16 mouse cellular contexts compared by ENCODE assay signal in genomic region chr3:127453738-127454137, GRCm38 (mm10). TPM values are rescaled to one million over a fixed set of nuclear protein-coding genes. Genes with fewer than 3 reads are reported as not detected.
DNase-seq lines count a peak whose midpoint lies in the region; ATAC-seq and TF ChIP-seq lines count a peak whose summit lies in the region.
"Had no signal": no experiment of that assay in that cellular context is flagged by ENCODE, and none has a peak within 500 bp of the region (broad histone marks: within the 10 kb centered on the region; RNA-seq: fewer than 3 reads in every experiment).

No protein-coding gene starts in this region.

- peak; percentile 57 for TF ChIP-seq RAD21 in MEL (IDR thresholded peaks at IDR 0.05; ENCODE audit: low read depth, low read length)

- H3K36me3 ChIP-seq in hindbrain, postnatal 0 days (ENCODE audit: insufficient read depth, low read length), result no peaks in the 10 kb centered on the region
- no peaks in the 10 kb centered on the region for H3K36me3 ChIP-seq in hindbrain, embryonic 14.5 days (replicated peaks; ENCODE audit: control insufficient read depth, insufficient read depth)
- H3K36me3 ChIP-seq in lung, embryonic 14.5 days (ENCODE audit: insufficient read depth), result no peaks in the 10 kb centered on the region
- peaks cover 0 to 11% of the 10 kb centered on the region in 2 experiments; a peak in 2 of 4 replicates for H3K36me3 ChIP-seq in MEL (ENCODE audit: control insufficient read depth in 1 of 2, insufficient read depth in 2 of 2, low read length in 2 of 2)
- H3K36me3 ChIP-seq: embryonic facial prominence, embryonic 13.5 days; forebrain, embryonic 15.5 days; heart, embryonic 13.5 days; hindbrain, embryonic 15.5 days had no signal

- TF ChIP-seq POLR2A in MEL (IDR thresholded peaks at IDR 0.05; ENCODE audit: control insufficient read depth in 1 of 2, insufficient read depth in 1 of 2, low read depth in 1 of 2, low read length in 2 of 2, poor library complexity in 1 of 2), result no peak
- no peak for TF ChIP-seq POLR2A in cortical plate, adult 2 months (IDR thresholded peaks at IDR 0.05; ENCODE audit: extremely low read depth, insufficient read depth, low read length)

- TF ChIP-seq EP300 in MEL (IDR thresholded peaks at IDR 0.05; ENCODE audit: low read depth in 1 of 2, low read length in 2 of 2), result no peak

- no peak overlapping the region for H3K27ac ChIP-seq in hindbrain, postnatal 0 days
- H3K27ac ChIP-seq in hindbrain, embryonic 14.5 days, result no peak overlapping the region
- H3K27ac ChIP-seq in lung, embryonic 14.5 days (ENCODE audit: low read depth), result no peak overlapping the region
- H3K27ac ChIP-seq in MEL (ENCODE audit: control insufficient read depth, low read depth, low read length), result no peak overlapping the region
- H3K27ac ChIP-seq in cortical plate, adult 2 months (ENCODE audit: insufficient read depth, low read length), result no peak overlapping the region
- H3K27ac ChIP-seq: embryonic facial prominence, embryonic 13.5 days; forebrain, embryonic 15.5 days; heart, embryonic 13.5 days; hindbrain, embryonic 15.5 days had no signal

- no peak overlapping the region for H3K9ac ChIP-seq in hindbrain, postnatal 0 days (replicated peaks; ENCODE audit: low read length)
- no peak overlapping the region for H3K9ac ChIP-seq in hindbrain, embryonic 14.5 days
- no peak overlapping the region for H3K9ac ChIP-seq in lung, embryonic 14.5 days
- no peak overlapping the region for H3K9ac ChIP-seq in MEL (ENCODE audit: control insufficient read depth, low read depth, low read length, poor library complexity, severe bottlenecking)
- H3K9ac ChIP-seq: embryonic facial prominence, embryonic 13.5 days; forebrain, embryonic 15.5 days; heart, embryonic 13.5 days; hindbrain, embryonic 15.5 days had no signal

- no peak overlapping the region for H3K4me3 ChIP-seq in hindbrain, postnatal 0 days (ENCODE audit: low read length)
- H3K4me3 ChIP-seq in hindbrain, embryonic 14.5 days (replicated peaks; ENCODE audit: low read length), result no peak overlapping the region
- H3K4me3 ChIP-seq in lung, embryonic 14.5 days (ENCODE audit: low read depth, low read length), result no peak overlapping the region
- no peak overlapping the region for H3K4me3 ChIP-seq in MEL (ENCODE audit: control insufficient read depth in 1 of 2, insufficient read depth in 1 of 2, low read depth in 2 of 2, low read length in 2 of 2)
- H3K4me3 ChIP-seq in cortical plate, adult 2 months (ENCODE audit: insufficient read depth, low read length), result no peak overlapping the region
- H3K4me3 ChIP-seq: embryonic facial prominence, embryonic 13.5 days; forebrain, embryonic 15.5 days; heart, embryonic 13.5 days; hindbrain, embryonic 15.5 days had no signal

- no peaks in the 10 kb centered on the region for H3K9me3 ChIP-seq in hindbrain, postnatal 0 days (ENCODE audit: low read length)
- no peaks in the 10 kb centered on the region for H3K9me3 ChIP-seq in hindbrain, embryonic 14.5 days (ENCODE audit: control insufficient read depth, low read length)
- no peaks in the 10 kb centered on the region for H3K9me3 ChIP-seq in lung, embryonic 14.5 days (ENCODE audit: low read depth, low read length)
- no peaks in the 10 kb centered on the region for H3K9me3 ChIP-seq in MEL (replicated peaks; ENCODE audit: insufficient read depth, low read length)
- H3K9me3 ChIP-seq: embryonic facial prominence, embryonic 13.5 days; forebrain, embryonic 15.5 days; heart, embryonic 13.5 days; hindbrain, embryonic 15.5 days had no signal

- peak; percentile 27 for DNase-seq in hindbrain, postnatal 0 days (ENCODE audit: low spot score)
- DNase-seq in hindbrain, embryonic 14.5 days (ENCODE audit: low spot score), result no peak
- DNase-seq in lung, embryonic 14.5 days, result peak; percentile 60
- DNase-seq in lung, postnatal 4 days, result no peak
- peak; percentile 62 for DNase-seq in MEL (ENCODE audit: low read depth, low spot score)
- no peak for DNase-seq in urinary bladder, postnatal 14 days (ENCODE audit: low spot score)
- DNase-seq: cerebellum, adult 2 months; gastrocnemius, postnatal 25 days; lung, postnatal 14 days; right cerebral cortex, postnatal 14 days; thymus, postnatal 4 days had no signal

- no peaks in the 10 kb centered on the region for H3K4me1 ChIP-seq in hindbrain, postnatal 0 days (ENCODE audit: insufficient read depth, low read length)
- no peaks in the 10 kb centered on the region for H3K4me1 ChIP-seq in hindbrain, embryonic 14.5 days (replicated peaks; ENCODE audit: control insufficient read depth, insufficient read depth, low read length)
- H3K4me1 ChIP-seq in lung, embryonic 14.5 days (ENCODE audit: insufficient read depth), result 0 out of 2 replicates have a peak, but pooled peaks cover 4% of the 10 kb centered on the region
- peaks cover 6 to 11% of the 10 kb centered on the region in 2 experiments for H3K4me1 ChIP-seq in MEL (ENCODE audit: control insufficient read depth in 1 of 2, insufficient read depth in 2 of 2, low read length in 2 of 2)
- H3K4me1 ChIP-seq in cortical plate, adult 2 months (ENCODE audit: control insufficient read depth, insufficient read depth, low read length), result no peaks in the 10 kb centered on the region
- H3K4me1 ChIP-seq: embryonic facial prominence, embryonic 13.5 days; forebrain, embryonic 15.5 days; hindbrain, embryonic 15.5 days had no signal

- H3K4me2 ChIP-seq in hindbrain, postnatal 0 days (ENCODE audit: low read depth, low read length), result no peak overlapping the region
- no peak overlapping the region for H3K4me2 ChIP-seq in hindbrain, embryonic 14.5 days (replicated peaks)
- H3K4me2 ChIP-seq in lung, embryonic 14.5 days, result no peak overlapping the region
- H3K4me2 ChIP-seq: embryonic facial prominence, embryonic 13.5 days; forebrain, embryonic 15.5 days; heart, embryonic 13.5 days; hindbrain, embryonic 15.5 days had no signal

- TF ChIP-seq CTCF in hindbrain, postnatal 0 days (IDR thresholded peaks at IDR 0.05; ENCODE audit: low read depth), result peak; percentile 47
- peak; percentile 38; the same call in 1 of the 2 replicates for TF ChIP-seq CTCF in lung, embryonic 14.5 days (IDR thresholded peaks at IDR 0.05; ENCODE audit: low read depth)
- TF ChIP-seq CTCF in MEL (IDR thresholded peaks at IDR 0.05 in 2 of 3, conservative IDR thresholded peaks at IDR 0.05 in 1 of 3; ENCODE audit: control insufficient read depth in 1 of 3, insufficient read depth in 1 of 3, low read depth in 2 of 3, low read length in 3 of 3, poor library complexity in 1 of 3, severe bottlenecking in 1 of 3), result peak; percentile 18 to 68 (median 25)
- TF ChIP-seq CTCF in cortical plate, adult 2 months (IDR thresholded peaks at IDR 0.05; ENCODE audit: extremely low read depth, insufficient read depth, low read length), result peak; percentile 9; the same call in 1 of the 2 replicates

- no peaks in the 10 kb centered on the region for H3K79me2 ChIP-seq in MEL (ENCODE audit: control insufficient read depth, insufficient read depth, low read length, poor library complexity)

- 70% methylated on average over 4 of the region's 4 CpGs for WGBS in hindbrain, postnatal 0 days
- 81% methylated on average over 4 of the region's 4 CpGs for WGBS in hindbrain, embryonic 14.5 days
- 73% methylated on average over 4 of the region's 4 CpGs for WGBS in lung, embryonic 14.5 days

- H3K27me3 ChIP-seq in hindbrain, postnatal 0 days (ENCODE audit: insufficient read depth, low read length), result no peaks in the 10 kb centered on the region
- H3K27me3 ChIP-seq in hindbrain, embryonic 14.5 days (ENCODE audit: control insufficient read depth, insufficient read depth, low read length), result no peaks in the 10 kb centered on the region
- H3K27me3 ChIP-seq in lung, embryonic 14.5 days (ENCODE audit: insufficient read depth, low read length), result no peaks in the 10 kb centered on the region
- no peaks in the 10 kb centered on the region for H3K27me3 ChIP-seq in MEL (ENCODE audit: control insufficient read depth in 1 of 2, insufficient read depth in 2 of 2, low read length in 2 of 2)
- H3K27me3 ChIP-seq: embryonic facial prominence, embryonic 13.5 days; forebrain, embryonic 15.5 days; heart, embryonic 13.5 days; hindbrain, embryonic 15.5 days had no signal

- ATAC-seq in hindbrain, postnatal 0 days, result no peak
- ATAC-seq in hindbrain, embryonic 14.5 days (ENCODE audit: low FRiP score), result no peak
- no peak for ATAC-seq in lung, embryonic 14.5 days (ENCODE audit: insufficient read depth)
- ATAC-seq: forebrain, embryonic 15.5 days had no signal

TF ChIP-seq in MEL, 35 proteins besides CTCF, POLR2A, EP300 and RAD21:
- no peak for TF ChIP-seq MYC (IDR thresholded peaks at IDR 0.05; ENCODE audit: low read depth, low read length)
- TF ChIP-seq SIN3A (IDR thresholded peaks at IDR 0.05; ENCODE audit: low read length), result peak; percentile 30; the same call in 1 of the 2 replicates
- TF ChIP-seq TAL1 (IDR thresholded peaks at IDR 0.05; ENCODE audit: low read length), result no peak
- no peak for TF ChIP-seq USF2 (IDR thresholded peaks at IDR 0.05; ENCODE audit: borderline replicate concordance in 1 of 2, insufficient read depth in 1 of 2, low read depth in 1 of 2, low read length in 2 of 2)
- no peak for TF ChIP-seq MYB (IDR thresholded peaks at IDR 0.05; ENCODE audit: low read depth, low read length)
- no peak for TF ChIP-seq JUND (IDR thresholded peaks at IDR 0.05; ENCODE audit: low read depth, low read length)
- no peak for TF ChIP-seq RCOR1 (IDR thresholded peaks at IDR 0.05; ENCODE audit: low read depth, low read length)
- TF ChIP-seq SMC3 (IDR thresholded peaks at IDR 0.05; ENCODE audit: low read depth, low read length), result peak; percentile 84
- no peak for TF ChIP-seq ZNF384 (IDR thresholded peaks at IDR 0.05; ENCODE audit: low read depth, low read length)
- peak; percentile 55 for TF ChIP-seq ZC3H11A (IDR thresholded peaks at IDR 0.05; ENCODE audit: low read depth, low read length)
- no peak for TF ChIP-seq POLR2AphosphoS5 (IDR thresholded peaks at IDR 0.05; ENCODE audit: borderline replicate concordance, low read depth, low read length)

RNA-seq across cellular contexts. Expression of gene Ank2, which starts 45.4 kb away (rescaled TPM):
- 497 and 567 TPM in 2 replicates for total RNA-seq in hindbrain, postnatal 0 days (2014; rRNA removed)
- polyA plus RNA-seq in hindbrain, postnatal 0 days (2015; fragmentation: Nextera tagmentation; extraction: Ambion mirVana), result 193 and 195 TPM in 2 replicates
- polyA plus RNA-seq in hindbrain, embryonic 14.5 days (2014; fragmentation: Nextera tagmentation; extraction: Ambion mirVana), result 180 and 204 TPM in 2 replicates
- polyA plus RNA-seq in lung, embryonic 14.5 days (2014; fragmentation: Nextera tagmentation; extraction: Ambion mirVana), result 15.9 and 19.6 TPM in 2 replicates
- 4.0 and 4.5 TPM in 2 replicates for total RNA-seq in MEL (2012; rRNA removed)
- 1 to 10 TPM in 1 of 2 experiments, not detected in 1; 2.7 TPM for polyA plus RNA-seq in MEL (2012; ENCODE audit: insufficient read depth in 1 of 2, insufficient read length in 2 of 2, low read depth in 1 of 2, low replicate concordance in 2 of 2, missing spikeins in 1 of 2)
- 348 and 352 TPM in 2 replicates for polyA plus RNA-seq in cortical plate, adult 2 months (2012; rRNA removed)

Comparison
In these comparisons a context has a peak if more than half of its experiments do, and no peak if none do; other contexts are left out.
1. DNase-seq: peak in hindbrain, postnatal 0 days (single experiment), lung, embryonic 14.5 days (single experiment) and MEL (single experiment); none in hindbrain, embryonic 14.5 days (single experiment), lung, postnatal 4 days (0 of 2) and urinary bladder, postnatal 14 days (single experiment).
2. Peak in every context shown above with its lines, with median percentiles within 50 percentile points of each other: CTCF ChIP-seq.